Mouse (Mus musculus) CH12.LX (cell line): ENCODE data around the gene Osbpl3. TPM values are rescaled to one million over a fixed set of nuclear protein-coding genes. Genes with fewer than 3 reads are reported as not detected.

Experiments used
- DNase-seq: peaks from one replicate; pipeline ENCODE4 v3.0.0-alpha.2; 2013; ENCODE audit errors: extremely low read depth
- H3K27ac ChIP-seq: 2 replicates; pipeline ENCODE4 v1.5.1; 2012; ENCODE audit warnings: low read depth, mild to moderate bottlenecking, control low read depth, moderate library complexity; ENCODE audit not compliant: insufficient read depth
- H3K27me3 ChIP-seq: replicated peaks from 2 replicates; pipeline ENCODE3; 2012; ENCODE audit warnings: inconsistent platforms
- H3K36me3 ChIP-seq, 2 experiments: replicated peaks in 1 of 2; 2 replicates each; pipeline versions ENCODE3 to v1.6.1; 2012; ENCODE audit warnings: inconsistent platforms in 1 of 2, low read length in 1 of 2, mild to moderate bottlenecking in 1 of 2, mixed read lengths in 1 of 2, moderate library complexity in 1 of 2; ENCODE audit not compliant: control insufficient read depth in 1 of 2, insufficient read depth in 1 of 2
- H3K4me1 ChIP-seq, 2 experiments: 2 replicates each; pipeline ENCODE4 v1.6.1; 2012; ENCODE audit warnings: inconsistent platforms in 1 of 2, moderate library complexity in 1 of 2; ENCODE audit not compliant: insufficient read depth in 2 of 2, control insufficient read depth in 1 of 2
- H3K4me2 ChIP-seq: 2 replicates; pipeline ENCODE4 v1.6.1; 2012; ENCODE audit warnings: low read depth, mild to moderate bottlenecking, control low read depth; ENCODE audit not compliant: poor library complexity, insufficient read depth, severe bottlenecking
- H3K4me3 ChIP-seq, 3 experiments: fragments of 150-350 bp in 1 of 3; sonication (generic) in 1 of 3; replicated peaks in 1 of 3; 2 replicates each; pipeline versions ENCODE3 to v1.5.1; 2011 to 2012; ENCODE audit warnings: low read depth in 2 of 3, low read length in 2 of 3, mild to moderate bottlenecking in 2 of 3, moderate library complexity in 2 of 3, control low read depth in 1 of 3, improper control_type of control experiment in 1 of 3, inconsistent platforms in 1 of 3, mixed read lengths in 1 of 3; ENCODE audit not compliant: poor library complexity in 1 of 3
- H3K79me2 ChIP-seq: replicated peaks from 2 replicates; pipeline ENCODE4 v1.6.1; 2012; ENCODE audit warnings: mild to moderate bottlenecking, moderate library complexity; ENCODE audit not compliant: control insufficient read depth, poor library complexity, insufficient read depth, severe bottlenecking; ENCODE audit errors: extremely low read depth
- H3K9ac ChIP-seq: 2 replicates; pipeline ENCODE4 v1.6.1; 2012; ENCODE audit warnings: low read depth, mild to moderate bottlenecking, control low read depth, moderate library complexity; ENCODE audit not compliant: insufficient read depth
- H3K9me3 ChIP-seq: replicated peaks from 2 replicates; pipeline ENCODE3; 2012; ENCODE audit warnings: low read length, inconsistent platforms, mixed read lengths
- CHD1 ChIP-seq: IDR thresholded peaks from 2 replicates; pipeline ENCODE4 v1.6.1; 2012; ENCODE audit warnings: low read depth, low read length, improper control_type of control experiment, inconsistent platforms
- CTCF ChIP-seq, 2 experiments: IDR thresholded peaks in 1 of 2; conservative IDR thresholded peaks in 1 of 2; 2 replicates each; pipeline ENCODE4 v1.5.1; 2011 to 2012; ENCODE audit warnings: low read depth in 2 of 2, low read length in 2 of 2, improper control_type of control experiment in 1 of 2, inconsistent platforms in 1 of 2, mild to moderate bottlenecking in 1 of 2, moderate library complexity in 1 of 2
- EP300 ChIP-seq: IDR thresholded peaks from 2 replicates; pipeline ENCODE4 v1.6.1; 2011; ENCODE audit warnings: low read length, improper control_type of control experiment
- IRF4 ChIP-seq: IDR thresholded peaks from 2 replicates; pipeline ENCODE4 v1.6.1; 2014; ENCODE audit warnings: low read depth, mild to moderate bottlenecking, inconsistent platforms, low read length, improper control_type of control experiment
- JUN ChIP-seq: IDR thresholded peaks from 2 replicates; pipeline ENCODE4 v1.6.1; 2011; ENCODE audit warnings: low read depth, mild to moderate bottlenecking, low read length, improper control_type of control experiment, moderate library complexity; ENCODE audit not compliant: insufficient read depth
- MAFK ChIP-seq: IDR thresholded peaks from 2 replicates; pipeline ENCODE4 v1.6.1; 2011; ENCODE audit warnings: low read length, improper control_type of control experiment; ENCODE audit not compliant: insufficient replicate concordance
- MYC ChIP-seq: IDR thresholded peaks from 2 replicates; pipeline ENCODE4 v1.6.1; 2011; ENCODE audit warnings: low read depth, mild to moderate bottlenecking, improper control_type of control experiment, low read length
- NRF1 ChIP-seq: IDR thresholded peaks from 2 replicates; pipeline ENCODE4 v1.6.1; 2014; ENCODE audit warnings: low read depth, mild to moderate bottlenecking, inconsistent platforms, low read length, improper control_type of control experiment, moderate library complexity
- POLR2A ChIP-seq: IDR thresholded peaks from 2 replicates; pipeline ENCODE4 v1.6.1; 2011; ENCODE audit warnings: low read depth, mild to moderate bottlenecking, improper control_type of control experiment, low read length
- POLR2AphosphoS2 ChIP-seq: IDR thresholded peaks from 2 replicates; pipeline ENCODE4 v1.6.1; 2011; ENCODE audit warnings: low read depth, low read length, improper control_type of control experiment
- TBP ChIP-seq: conservative IDR thresholded peaks from 2 replicates; pipeline ENCODE4 v1.6.1; 2011; ENCODE audit warnings: low read depth, low read length, improper control_type of control experiment
- TCF12 ChIP-seq: IDR thresholded peaks from 2 replicates; pipeline ENCODE4 v1.6.1; 2014; ENCODE audit warnings: low read depth, mild to moderate bottlenecking, inconsistent platforms, low read length, improper control_type of control experiment
- UBTF ChIP-seq: IDR thresholded peaks from 2 replicates; pipeline ENCODE4 v1.6.1; 2012; ENCODE audit warnings: low read depth, mild to moderate bottlenecking, inconsistent platforms, low read length, improper control_type of control experiment, moderate library complexity
- ZMIZ1 ChIP-seq: IDR thresholded peaks from 2 replicates; pipeline ENCODE4 v1.6.1; 2012; ENCODE audit warnings: low read depth, mild to moderate bottlenecking, inconsistent platforms, low read length, improper control_type of control experiment
- dilution Hi-C: fragments of 300-500 bp; cut with MboI; formaldehyde crosslinking; loops from 2 replicates; pipeline ENCODE4 v1.14.3; 2020; ENCODE audit warnings: low sequenced_read_pairs; ENCODE audit not compliant: extremely low pct_unique_long_range_greater_than_20kb, extremely low pct_ligation_motif_present
- in situ Hi-C: fragments of 300-500 bp; cut with MboI; formaldehyde crosslinking; loops from 3 replicates; pipeline ENCODE4 v1.14.3; 2019; ENCODE audit warnings: low sequenced_read_pairs, low pct_ligation_motif_present, low pct_unique_long_range_greater_than_20kb, mixed read lengths
- polyA plus RNA-seq: library from polyadenylated mRNA; unstranded; fragments of >175 nt; gene quantifications from 2 replicates; pipeline ENCODE4 v1.2.1, GENCODE M21; 2012; ENCODE audit warnings: low read depth; ENCODE audit not compliant: insufficient read length
- total RNA-seq, 2 experiments: library from RNA; depleted of rRNA; stranded (reverse); fragments of 300-350 nt in 1 of 2; fragments of >200 nt in 1 of 2; gene quantifications; 2 replicates each; pipeline ENCODE4 v1.2.3; 2012 to 2014

Osbpl3 gene
- total and polyA plus RNA-seq, 3 experiments, result 2.2 to 8.1 (median 3.5) TPM

- no peak for DNase-seq
- Histone ChIP-seq H3K27me3 (no peaks in the 10 kb centered on the region), H3K79me2 (no peaks in the 10 kb centered on the region), H3K27ac (no peak overlapping the region), H3K36me3 (no peaks in the 10 kb centered on the region), H3K4me2 (no peak overlapping the region), H3K4me3 (no peak overlapping the region), H3K9ac (no peak overlapping the region), H3K4me1 (peaks cover 36 to 41% of the 10 kb centered on the region in 2 experiments), H3K9me3 (no peaks in the 10 kb centered on the region)
- in situ Hi-C loops, result no loop called here
- TF ChIP-seq TBP, result no peak
- TF ChIP-seq CHD1, result no peak
- TF ChIP-seq POLR2AphosphoS2, result no peak
- no peak for TF ChIP-seq POLR2A
- dilution Hi-C loops, result no loop called here
Measured at GRCm38 (mm10) chr6:50329380-50329779, 126.6 kb downstream of the Osbpl3 start.

DNA sequence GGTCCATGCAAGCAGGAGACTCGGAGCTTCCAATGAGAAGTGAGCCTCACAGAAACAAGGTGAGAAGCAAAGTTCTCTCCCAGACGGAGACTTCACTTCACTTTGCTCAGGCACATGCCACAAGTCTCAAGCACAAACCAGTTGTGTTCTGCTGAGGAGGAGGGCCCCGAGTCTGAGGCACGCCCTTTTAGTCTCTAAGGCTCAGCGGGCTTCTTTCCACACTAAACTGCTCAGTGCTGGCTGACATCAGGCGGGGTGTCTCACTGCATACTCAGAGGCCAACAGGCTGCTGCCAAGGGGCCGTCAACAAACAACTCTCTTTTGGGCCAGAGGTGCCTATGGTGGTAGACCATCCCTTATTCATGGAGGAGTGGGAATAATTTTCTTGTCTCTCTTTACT is 127.1 kb downstream of the Osbpl3 start:
- TF ChIP-seq CTCF (conservative IDR thresholded peaks at IDR 0.05 in 1 of 2, IDR thresholded peaks at IDR 0.05 in 1 of 2; ENCODE audit: low read depth in 2 of 2, low read length in 2 of 2), result no peak
- TF ChIP-seq IRF4, result no peak
- TF ChIP-seq EP300, result no peak
- no peak for TF ChIP-seq JUN
- no peaks in the 10 kb centered on the region for H3K9me3 ChIP-seq

GRCm38 (mm10) chr6:50326192-50326591 is 129.8 kb downstream of the Osbpl3 start:
- H3K36me3 ChIP-seq, result peaks cover 0 to under 1% of the 10 kb centered on the region in 2 experiments
- H3K4me3 ChIP-seq, result no peak overlapping the region
- peak overlapping the region; percentile 61; the same call in 1 of the 2 replicates for H3K27ac ChIP-seq
- H3K27me3 ChIP-seq, result no peaks in the 10 kb centered on the region
- H3K4me2 ChIP-seq, result no peak overlapping the region
- DNase-seq, result no peak
- H3K9ac ChIP-seq, result no peak overlapping the region
- H3K79me2 ChIP-seq, result no peaks in the 10 kb centered on the region
- H3K9me3 ChIP-seq, result no peaks in the 10 kb centered on the region
- peaks cover 27 to 41% of the 10 kb centered on the region in 2 experiments; a peak in 3 of 4 replicates for H3K4me1 ChIP-seq
- dilution Hi-C loops, result no loop called here
- TF ChIP-seq POLR2AphosphoS2, result no peak
- no peak for TF ChIP-seq TCF12
- no peak for TF ChIP-seq NRF1
- no peak for TF ChIP-seq ZMIZ1
- no peak for TF ChIP-seq EP300
- no peak for TF ChIP-seq MYC
- no peak for TF ChIP-seq UBTF
- TF ChIP-seq IRF4, result no peak
- TF ChIP-seq MAFK, result no peak
- in situ Hi-C loops, result no loop called here

More for the DNA sequence above, 127.1 kb downstream of the Osbpl3 start:
- Histone ChIP-seq H3K4me2 (no peak overlapping the region), H3K9ac (no peak overlapping the region), H3K4me3 (no peak overlapping the region), H3K36me3 (no peaks in the 10 kb centered on the region), H3K4me1 (peaks cover 34 to 38% of the 10 kb centered on the region in 2 experiments; a peak in 3 of 4 replicates), H3K27ac (no peak overlapping the region), H3K27me3 (no peaks in the 10 kb centered on the region), H3K79me2 (no peaks in the 10 kb centered on the region)
- no peak for DNase-seq
- dilution Hi-C loops (no loop called here), in situ Hi-C loops (no loop called here)
